Mouse (Mus musculus) heart, adult 2 months (tissue): ENCODE data around the gene Acta1. TPM values are rescaled to one million over a fixed set of nuclear protein-coding genes. Genes with fewer than 3 reads are reported as not detected.

Experiments used
- DNase-seq, 2 experiments: peaks; one replicate each; pipeline ENCODE4 v3.0.0; 2021
- H3K27ac ChIP-seq: fragments of 200-600 bp; 2 replicates; pipeline ENCODE4 v1.8.1; 2022
- H3K27me3 ChIP-seq: fragments of 200-500 bp; 2 replicates; pipeline ENCODE4 v1.6.1; 2012; ENCODE audit warnings: mild to moderate bottlenecking, low read length, inconsistent platforms, mixed read lengths; ENCODE audit not compliant: control insufficient read depth, insufficient read depth
- H3K36me3 ChIP-seq: fragments of 200-500 bp; 2 replicates; pipeline ENCODE4 v1.6.1; 2012; ENCODE audit warnings: low read length, inconsistent platforms; ENCODE audit not compliant: control insufficient read depth, insufficient read depth
- H3K4me1 ChIP-seq: fragments of 200-500 bp; 2 replicates; pipeline ENCODE4 v1.6.1; 2011; ENCODE audit warnings: low read length; ENCODE audit not compliant: control insufficient read depth, insufficient read depth
- H3K4me3 ChIP-seq: fragments of 200-600 bp; 2 replicates; pipeline ENCODE4 v1.8.1; 2022
- H3K79me2 ChIP-seq: fragments of 200-500 bp; replicated peaks from 2 replicates; pipeline ENCODE4 v1.6.1; 2012; ENCODE audit warnings: mild to moderate bottlenecking, inconsistent platforms, low read length, moderate library complexity, mixed read lengths; ENCODE audit not compliant: control insufficient read depth, insufficient read depth
- H3K9ac ChIP-seq: fragments of 200-500 bp; 2 replicates; pipeline ENCODE4 v1.6.1; 2012; ENCODE audit warnings: low read depth, mild to moderate bottlenecking, control low read depth, inconsistent platforms, low read length, mixed read lengths
- CTCF ChIP-seq: fragments of 200-600 bp; IDR thresholded peaks from 2 replicates; pipeline ENCODE4 v1.8.1; 2022; ENCODE audit warnings: antibody characterized with exemption, mild to moderate bottlenecking, moderate library complexity
- EP300 ChIP-seq: fragments of 200-500 bp; IDR thresholded peaks from 2 replicates; pipeline ENCODE4 v1.6.1; 2011; ENCODE audit warnings: low read depth, low read length, control low read depth; ENCODE audit not compliant: insufficient read depth
- POLR2A ChIP-seq: fragments of 200-500 bp; IDR thresholded peaks from 2 replicates; pipeline ENCODE4 v1.6.1; 2011; ENCODE audit warnings: mild to moderate bottlenecking, low read depth, low read length, control low read depth; ENCODE audit not compliant: insufficient read depth
- WGBS: fragments of 180-500 bp; shearing (Covaris S2); methylation state at CpG from one replicate; pipeline ENCODE4 v1.1.7; 2018; 5-methylcytosine and 5-hydroxymethylcytosine counted together
- intact Hi-C: fragments of 180-260 bp; cut with DNase I; formaldehyde crosslinking; loops from one replicate; pipeline ENCODE4 v1.15.1; 2025
- polyA plus RNA-seq: library from polyadenylated mRNA; depleted of rRNA; stranded (reverse); fragments of >200 nt; gene quantifications from 2 replicates; pipeline ENCODE4 v1.2.3, GENCODE M21; 2012
- total RNA-seq, 2 experiments: library from RNA; stranded (reverse); gene quantifications; 2 replicates each; pipeline ENCODE4 v1.2.3; 2021

Acta1 gene
- total and polyA plus RNA-seq, 3 experiments: 229 to 1,757 (median 294) TPM

GRCm38 (mm10) chr8:123907604-123908003, 13.1 kb upstream of the Acta1 start:
- no peaks in the 10 kb centered on the region for H3K27me3 ChIP-seq
- H3K4me1 ChIP-seq: no peaks in the 10 kb centered on the region
- intact Hi-C loops: no loop called here
- H3K27ac ChIP-seq: no peak overlapping the region
- no peak overlapping the region for H3K9ac ChIP-seq
- no peak for TF ChIP-seq POLR2A
- TF ChIP-seq CTCF: no peak
- no peak for TF ChIP-seq EP300
- no peak overlapping the region for H3K4me3 ChIP-seq
- no peak for DNase-seq
- no peaks in the 10 kb centered on the region for H3K79me2 ChIP-seq
- no peaks in the 10 kb centered on the region for H3K36me3 ChIP-seq
- WGBS: 96% methylated on average over 6 of the region's 6 CpGs

GRCm38 (mm10) chr8:123902653-123903052, 8.1 kb upstream of the Acta1 start:
- Histone ChIP-seq H3K4me3 (no peak overlapping the region), H3K27ac (no peak overlapping the region), H3K79me2 (no peaks in the 10 kb centered on the region), H3K36me3 (no peaks in the 10 kb centered on the region), H3K4me1 (no peaks in the 10 kb centered on the region), H3K27me3 (no peaks in the 10 kb centered on the region), H3K9ac (no peak overlapping the region)
- WGBS: 75% methylated on average over 7 of the region's 7 CpGs
- DNase-seq: no peak
- TF ChIP-seq CTCF (no peak), POLR2A (no peak), EP300 (no peak)
- intact Hi-C loops: no loop called here

GRCm38 (mm10) chr8:123899366-123899765, 4.8 kb upstream of the Acta1 start:
- WGBS: 83% methylated on average over 7 of the region's 7 CpGs
- Histone ChIP-seq H3K79me2 (no peaks in the 10 kb centered on the region), H3K9ac (no peak overlapping the region), H3K27ac (no peak overlapping the region), H3K27me3 (no peaks in the 10 kb centered on the region), H3K4me3 (no peak overlapping the region), H3K36me3 (no peaks in the 10 kb centered on the region), H3K4me1 (no peaks in the 10 kb centered on the region)
- DNase-seq: no peak
- intact Hi-C loops: no loop called here
- no peak for TF ChIP-seq POLR2A
- no peak for TF ChIP-seq EP300
- TF ChIP-seq CTCF: no peak

- Histone ChIP-seq H3K36me3 (no peaks in the 10 kb centered on the region), H3K27ac (no peak overlapping the region), H3K4me3 (no peak overlapping the region), H3K4me1 (no peaks in the 10 kb centered on the region), H3K27me3 (no peaks in the 10 kb centered on the region), H3K9ac (no peak overlapping the region), H3K79me2 (no peaks in the 10 kb centered on the region)
- intact Hi-C loops: no loop called here
- DNase-seq: no peak
- WGBS: 88% methylated on average over 5 of the region's 5 CpGs
- TF ChIP-seq CTCF (no peak), EP300 (no peak), POLR2A (no peak)
These were observed 4.0 kb upstream of the Acta1 start for GRCm38 (mm10) chr8:123898576-123898975.

- no peak overlapping the region for H3K9ac ChIP-seq
- 61% methylated on average over 10 of the region's 10 CpGs for WGBS
- no peaks in the 10 kb centered on the region for H3K4me1 ChIP-seq
- H3K79me2 ChIP-seq: no peaks in the 10 kb centered on the region
- peaks cover 7% of the 10 kb centered on the region for H3K27me3 ChIP-seq
- no peak for DNase-seq
- H3K4me3 ChIP-seq: no peak overlapping the region
- TF ChIP-seq EP300 (no peak), CTCF (no peak)
- no peaks in the 10 kb centered on the region for H3K36me3 ChIP-seq
- intact Hi-C loops: no loop called here
- H3K27ac ChIP-seq: no peak overlapping the region
These were observed 2.2 kb upstream of the Acta1 start for GRCm38 (mm10) chr8:123896774-123897173.

- Histone ChIP-seq H3K27ac (no peak overlapping the region), H3K4me3 (no peak overlapping the region), H3K79me2 (no peaks in the 10 kb centered on the region), H3K9ac (no peak overlapping the region), H3K36me3 (no peaks in the 10 kb centered on the region), H3K27me3 (peaks cover 7% of the 10 kb centered on the region), H3K4me1 (no peaks in the 10 kb centered on the region)
- DNase-seq: no peak
- 59% methylated on average over 14 of the region's 14 CpGs for WGBS
- no peak for TF ChIP-seq CTCF
- no peak for TF ChIP-seq POLR2A
- no peak for TF ChIP-seq EP300
- intact Hi-C loops: no loop called here
These were observed 1.8 kb upstream of the Acta1 start for GRCm38 (mm10) chr8:123896366-123896761.

GRCm38 (mm10) chr8:123895680-123896365, 1.3 kb upstream of the Acta1 start:
- Histone ChIP-seq H3K9ac (no peak overlapping the region), H3K4me3 (no peak overlapping the region), H3K79me2 (no peaks in the 10 kb centered on the region), H3K27me3 (peaks cover 7% of the 10 kb centered on the region), H3K36me3 (no peaks in the 10 kb centered on the region), H3K4me1 (no peaks in the 10 kb centered on the region), H3K27ac (no peak overlapping the region)
- no peak for DNase-seq
- intact Hi-C loops: no loop called here
- WGBS: 54% methylated on average over 9 of the region's 9 CpGs
- TF ChIP-seq POLR2A (no peak), EP300 (no peak), CTCF (no peak)
